Mouse (Mus musculus) kidney, postnatal 36 days (tissue): Measurements from ENCODE around the gene Zfp28.

Experiments
- DNase-seq, 2 experiments: peaks; one replicate each; pipeline ENCODE4 v3.0.0; 2021 to 2022; ENCODE audit warnings: mixed read lengths in 2 of 2

Zfp28 gene

GRCm38 (mm10) chr7:6410043-6410442 is 26.9 kb downstream of the Zfp28 start, which contains the start of gene Gm20715:
TSS of gene Gm20715 (plus strand) at chr7:6410277.
- peak; percentile 96 to 99 for DNase-seq

- DNase-seq: no peak
These were observed 31.7 kb downstream of the Zfp28 start for GRCm38 (mm10) chr7:6414626-6415441.

DNA sequence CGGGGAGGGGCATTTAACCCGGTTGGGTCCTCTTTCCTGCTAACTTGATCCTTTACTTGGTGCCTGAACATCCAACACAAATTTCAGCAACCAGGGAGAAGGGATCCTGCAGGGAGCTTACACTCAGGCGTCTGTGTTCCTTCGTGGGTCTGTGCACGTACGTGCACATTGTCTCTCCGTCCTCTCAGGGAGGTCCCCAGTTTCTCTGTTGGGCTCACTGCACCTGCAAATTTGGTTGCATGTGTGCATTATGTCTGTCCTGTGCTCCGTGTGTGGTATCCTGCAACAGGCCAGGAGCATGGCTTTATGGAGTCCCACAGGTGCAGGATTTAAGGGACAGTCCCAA is 32.3 kb downstream of the Zfp28 start:
- no peak for DNase-seq

- no peak for DNase-seq
These were observed 36.8 kb downstream of the Zfp28 start for GRCm38 (mm10) chr7:6419894-6420293.

DNA sequence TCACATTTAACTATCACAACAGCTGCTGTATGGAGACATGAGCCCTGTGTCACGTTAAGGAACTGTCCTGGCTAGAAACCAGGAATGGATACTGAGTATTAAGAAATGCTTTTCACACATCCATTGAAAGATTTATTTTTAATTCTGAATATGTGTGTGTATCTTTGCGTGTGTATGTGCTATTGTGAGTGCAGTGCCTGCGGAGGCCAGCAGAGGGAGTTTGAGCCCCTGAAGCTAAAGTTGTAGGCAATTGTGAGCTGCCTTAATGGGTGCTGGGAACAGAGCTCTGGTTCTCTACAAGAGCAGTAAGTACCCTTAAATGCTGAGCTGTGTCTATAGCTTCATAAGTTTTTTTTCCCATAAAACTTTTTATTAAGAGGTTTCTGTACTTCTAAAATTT is 46.3 kb downstream of the Zfp28 start:
- no peak for DNase-seq

DNA sequence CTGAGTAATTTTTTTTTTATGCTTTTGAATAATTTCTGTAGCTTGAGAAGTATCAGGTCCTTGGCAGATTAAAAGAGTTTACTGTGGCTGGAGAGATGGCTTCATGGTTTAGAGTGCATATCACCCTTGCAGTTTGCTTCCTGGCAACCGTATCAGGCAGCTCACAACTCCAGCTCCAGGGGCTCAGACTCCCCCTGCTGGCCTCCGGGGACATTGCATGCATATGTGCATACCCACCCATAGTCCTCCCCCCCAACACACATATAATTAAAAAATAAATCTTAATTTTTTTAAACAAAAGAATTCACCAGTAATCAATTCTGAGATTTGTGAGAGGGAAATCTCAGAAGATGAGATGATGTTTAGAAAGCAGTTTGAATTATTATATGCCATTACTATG is 47.2 kb downstream of the Zfp28 start:
- DNase-seq: peak; percentile 24 to 68

- no peak for DNase-seq
These were observed 55.3 kb downstream of the Zfp28 start, which contains the start of gene Olfr1344 for GRCm38 (mm10) chr7:6438388-6438787. TSS of gene Olfr1344 (plus strand) at chr7:6438688.

DNA sequence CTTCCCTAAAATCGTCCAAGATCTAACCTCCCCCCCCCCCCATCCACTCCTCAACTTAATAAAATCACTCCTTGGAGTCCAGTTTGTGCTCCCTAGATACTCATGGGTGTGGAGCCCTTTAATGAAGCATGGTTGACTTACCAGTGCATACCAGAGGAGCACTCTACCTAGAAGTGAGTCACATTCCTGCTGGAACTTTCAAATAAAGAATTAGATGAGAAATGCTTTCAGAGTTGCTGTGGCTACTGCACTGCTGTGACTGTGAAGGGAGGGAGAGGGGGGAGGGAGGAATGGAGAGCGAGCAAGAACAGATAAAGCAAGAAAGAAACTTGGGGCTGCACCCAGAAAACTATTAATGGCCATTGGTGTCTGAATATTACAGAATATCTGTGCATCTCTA is 58.1 kb downstream of the Zfp28 start:
- peak in 1 of 2 experiments; percentile 0 for DNase-seq
